Comparison of ENCODE assay signal across 14 mouse cellular contexts in genomic region chr14:27340682-27341415, GRCm38 (mm10).
DNase-seq lines count a peak whose midpoint lies in the region; ATAC-seq and TF ChIP-seq lines count a peak whose summit lies in the region.
"Had no signal": no experiment of that assay in that cellular context is flagged by ENCODE, and none has a peak within 500 bp of the region (broad histone marks: within the 10 kb centered on the region; RNA-seq: fewer than 3 reads in every experiment).

No protein-coding gene starts in this region.

- no peak for TF ChIP-seq EP300 in stomach, postnatal 0 days (optimal IDR thresholded peaks at IDR 0.05)

- no peak for DNase-seq in spleen, adult 2 months (ENCODE audit: low read depth in 1 of 2, low spot score in 2 of 2)
- no peak for DNase-seq in spleen, postnatal 36 days (ENCODE audit: low spot score in 2 of 2)
- no peak for DNase-seq in stomach, postnatal 0 days (ENCODE audit: low spot score)
- DNase-seq in urinary bladder, postnatal 10 days (ENCODE audit: low spot score), result no peak
- DNase-seq: adrenal gland, postnatal 25 days; cerebellum, postnatal 14 days; gastrocnemius, postnatal 25 days; kidney, adult 8-10 months; lung, embryonic 14.5 days; right cerebral cortex, adult 18-20 months had no signal

- no peaks in the 10 kb centered on the region for H3K27me3 ChIP-seq in heart, embryonic 16.5 days (ENCODE audit: control insufficient read depth, insufficient read depth, low read length)
- H3K27me3 ChIP-seq in heart, embryonic 11.5 days (ENCODE audit: control insufficient read depth, insufficient read depth, low read length), result 0 out of 2 replicates have a peak, but pooled peaks cover 3% of the 10 kb centered on the region
- no peaks in the 10 kb centered on the region for H3K27me3 ChIP-seq in spleen, adult 2 months (ENCODE audit: control insufficient read depth, insufficient read depth, low read length)
- H3K27me3 ChIP-seq in intestine, postnatal 0 days (replicated peaks; ENCODE audit: control insufficient read depth, insufficient read depth, low read length), result no peaks in the 10 kb centered on the region
- no peaks in the 10 kb centered on the region for H3K27me3 ChIP-seq in stomach, postnatal 0 days (ENCODE audit: control insufficient read depth, insufficient read depth, low read length)

- H3K4me1 ChIP-seq in heart, embryonic 16.5 days (ENCODE audit: control insufficient read depth, insufficient read depth, low read length), result peaks cover 27% of the 10 kb centered on the region
- peaks cover 17% of the 10 kb centered on the region for H3K4me1 ChIP-seq in heart, embryonic 11.5 days (ENCODE audit: control insufficient read depth, insufficient read depth, low read length)
- peaks cover 28% of the 10 kb centered on the region for H3K4me1 ChIP-seq in spleen, adult 2 months (ENCODE audit: control insufficient read depth, insufficient read depth, insufficient read length)
- H3K4me1 ChIP-seq in intestine, postnatal 0 days (replicated peaks; ENCODE audit: control insufficient read depth, insufficient read depth, low read length), result 0 out of 2 replicates have a peak, but pooled peaks cover 5% of the 10 kb centered on the region
- H3K4me1 ChIP-seq in stomach, postnatal 0 days (replicated peaks; ENCODE audit: control insufficient read depth, insufficient read depth), result peaks cover 7% of the 10 kb centered on the region

- peak overlapping the region; percentile 30; the same call in 1 of the 2 replicates for H3K27ac ChIP-seq in heart, embryonic 16.5 days (ENCODE audit: low read length)
- H3K27ac ChIP-seq in heart, embryonic 11.5 days (ENCODE audit: low read depth, low read length), result no peak overlapping the region
- peak overlapping the region; percentile 39; the same call in 1 of the 2 replicates for H3K27ac ChIP-seq in spleen, adult 2 months (ENCODE audit: insufficient read depth, low read length)
- H3K27ac ChIP-seq in intestine, postnatal 0 days (ENCODE audit: low read depth, low read length), result no peak overlapping the region; the same call in 1 of the 2 replicates
- H3K27ac ChIP-seq in stomach, postnatal 0 days (replicated peaks), result peak overlapping the region; percentile 59

- no peak overlapping the region for H3K9ac ChIP-seq in heart, embryonic 16.5 days (ENCODE audit: low read length)
- no peak overlapping the region for H3K9ac ChIP-seq in heart, embryonic 11.5 days (ENCODE audit: low read depth, low read length)
- no peak overlapping the region for H3K9ac ChIP-seq in intestine, postnatal 0 days (ENCODE audit: low read depth, low read length)
- no peak overlapping the region for H3K9ac ChIP-seq in stomach, postnatal 0 days (ENCODE audit: low read length)
- H3K9ac ChIP-seq: lung, embryonic 14.5 days had no signal

- TF ChIP-seq CTCF in spleen, adult 2 months (IDR thresholded peaks at IDR 0.05; ENCODE audit: extremely low read depth, insufficient read depth, insufficient read length, insufficient replicate concordance), result no peak
- TF ChIP-seq CTCF in intestine, postnatal 0 days (IDR thresholded peaks at IDR 0.05; ENCODE audit: low read depth), result no peak
- no peak for TF ChIP-seq CTCF in stomach, postnatal 0 days (IDR thresholded peaks at IDR 0.05; ENCODE audit: low read depth)

- no peaks in the 10 kb centered on the region for H3K36me3 ChIP-seq in heart, embryonic 16.5 days (ENCODE audit: control insufficient read depth, insufficient read depth)
- no peaks in the 10 kb centered on the region for H3K36me3 ChIP-seq in heart, embryonic 11.5 days (ENCODE audit: control insufficient read depth, insufficient read depth, low read length)
- H3K36me3 ChIP-seq in spleen, adult 2 months (ENCODE audit: control insufficient read depth, insufficient read depth, low read length), result peaks cover 1% of the 10 kb centered on the region; the same call in 1 of the 2 replicates
- H3K36me3 ChIP-seq in intestine, postnatal 0 days (ENCODE audit: control insufficient read depth, insufficient read depth), result no peaks in the 10 kb centered on the region
- H3K36me3 ChIP-seq in stomach, postnatal 0 days (ENCODE audit: control insufficient read depth, insufficient read depth, low read length), result no peaks in the 10 kb centered on the region

- TF ChIP-seq POLR2A in spleen, adult 2 months (IDR thresholded peaks at IDR 0.05; ENCODE audit: low read depth, low read length), result no peak

- H3K9me3 ChIP-seq in heart, embryonic 16.5 days (replicated peaks; ENCODE audit: control insufficient read depth, low read length), result no peaks in the 10 kb centered on the region
- no peaks in the 10 kb centered on the region for H3K9me3 ChIP-seq in heart, embryonic 11.5 days (replicated peaks; ENCODE audit: control insufficient read depth, low read length)
- H3K9me3 ChIP-seq in intestine, postnatal 0 days (ENCODE audit: control insufficient read depth), result no peaks in the 10 kb centered on the region
- no peaks in the 10 kb centered on the region for H3K9me3 ChIP-seq in stomach, postnatal 0 days (ENCODE audit: control insufficient read depth, low read length)

- 54% methylated on average over 5 of the region's 5 CpGs for WGBS in heart, embryonic 16.5 days
- 59% methylated on average over 5 of the region's 5 CpGs for WGBS in heart, embryonic 11.5 days (ENCODE audit: insufficient replicate concordance)
- WGBS in spleen, adult 2 months, result 60% methylated on average over 5 of the region's 5 CpGs
- 60% methylated on average over 5 of the region's 5 CpGs for WGBS in intestine, postnatal 0 days
- 58% methylated on average over 5 of the region's 5 CpGs for WGBS in stomach, postnatal 0 days

- ATAC-seq in heart, embryonic 16.5 days (replicated peaks; ENCODE audit: extremely low read depth, insufficient read depth, low FRiP score), result no peak
- no peak for ATAC-seq in heart, embryonic 11.5 days (replicated peaks; ENCODE audit: insufficient number of reproducible peaks, low FRiP score, low TSS enrichment)
- 0 out of 2 replicates have a peak, but pooled peaks have one; percentile 29 for ATAC-seq in intestine, postnatal 0 days
- peak; percentile 70 for ATAC-seq in stomach, postnatal 0 days (ENCODE audit: low FRiP score, low TSS enrichment)

- no peak overlapping the region for H3K4me2 ChIP-seq in heart, embryonic 16.5 days (ENCODE audit: low read depth, low read length)
- no peak overlapping the region for H3K4me2 ChIP-seq in heart, embryonic 11.5 days
- H3K4me2 ChIP-seq in intestine, postnatal 0 days (replicated peaks; ENCODE audit: low read depth), result no peak overlapping the region
- H3K4me2 ChIP-seq in stomach, postnatal 0 days (replicated peaks; ENCODE audit: low read depth), result no peak overlapping the region
- H3K4me2 ChIP-seq: lung, embryonic 14.5 days had no signal

- H3K4me3 ChIP-seq in heart, embryonic 16.5 days (ENCODE audit: low read length), result no peak overlapping the region
- no peak overlapping the region for H3K4me3 ChIP-seq in heart, embryonic 11.5 days (ENCODE audit: low read depth, low read length)
- no peak overlapping the region for H3K4me3 ChIP-seq in spleen, adult 2 months (ENCODE audit: extremely low read depth, insufficient read depth, insufficient read length)
- no peak overlapping the region for H3K4me3 ChIP-seq in intestine, postnatal 0 days (ENCODE audit: low read depth, low read length)
- no peak overlapping the region for H3K4me3 ChIP-seq in stomach, postnatal 0 days (ENCODE audit: low read depth, low read length)
- H3K4me3 ChIP-seq: layer of hippocampus, adult 2 months had no signal

Comparison
In these comparisons a context has a peak if more than half of its experiments do, and no peak if none do; other contexts are left out.
1. H3K27ac ChIP-seq: peak in heart, embryonic 16.5 days (single experiment), spleen, adult 2 months (single experiment) and stomach, postnatal 0 days (single experiment); none in heart, embryonic 11.5 days (single experiment) and intestine, postnatal 0 days (single experiment).
2. ATAC-seq: peak in intestine, postnatal 0 days (single experiment) and stomach, postnatal 0 days (single experiment); none in heart, embryonic 16.5 days (single experiment) and heart, embryonic 11.5 days (single experiment).